Mouse (Mus musculus) bone marrow, adult 2 months (tissue): Measurements from ENCODE around the gene Dnmt3c.

Experiments
- CTCF ChIP-seq: fragments of 200-500 bp; IDR thresholded peaks from 2 replicates; pipeline ENCODE4 v1.5.1; 2011; ENCODE audit warnings: low read length, control low read depth; ENCODE audit not compliant: control insufficient read depth, insufficient read depth
- POLR2A ChIP-seq: fragments of 200-500 bp; IDR thresholded peaks from 2 replicates; pipeline ENCODE4 v1.6.1; 2011; ENCODE audit warnings: low read depth, mild to moderate bottlenecking, control low read depth, low read length, borderline replicate concordance; ENCODE audit not compliant: control insufficient read depth

GRCm38 (mm10) chr2:153741437-153742065, 45.1 kb downstream of the Dnmt3c start:
- TF ChIP-seq POLR2A (no peak), CTCF (no peak)
